ENCODE assay signal across 1 mouse cellular context in the genomic region with DNA sequence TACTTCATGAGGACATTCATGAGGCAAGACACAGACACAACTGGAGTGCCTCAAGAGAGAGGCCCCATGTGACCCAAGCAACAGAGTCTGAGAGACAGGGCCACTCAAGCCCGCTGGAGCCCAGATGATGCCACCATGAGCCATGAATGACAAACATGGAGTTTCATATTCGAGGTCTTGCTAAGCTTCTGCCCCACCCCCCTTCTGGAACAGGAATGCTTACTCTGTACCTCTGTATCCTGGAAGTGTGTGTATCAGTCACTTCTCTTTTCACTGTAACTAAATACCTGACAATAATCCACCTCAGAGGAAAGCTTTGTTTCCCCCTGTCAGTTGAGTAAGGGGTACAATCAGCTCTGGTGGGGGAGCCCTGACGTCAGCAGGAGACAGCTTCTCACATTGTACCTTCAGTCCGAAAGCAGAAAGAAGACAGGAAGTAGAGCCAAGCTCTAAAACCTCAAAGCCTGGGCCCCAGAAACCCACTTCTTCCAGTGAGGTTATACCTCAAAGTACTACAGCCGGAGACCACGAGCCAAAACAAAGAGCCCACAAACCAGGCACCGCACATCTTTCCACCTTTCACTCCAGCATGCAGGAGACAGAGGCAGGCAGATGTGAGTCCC.
TF ChIP-seq lines count a peak whose summit lies in the region.

No protein-coding gene starts in this region.

TF ChIP-seq in CH12.LX, 34 proteins besides CTCF, POLR2A, EP300 and RAD21 (continued from another document):
- no peak for TF ChIP-seq ZNF384 (IDR thresholded peaks at IDR 0.05; ENCODE audit: low read depth, low read length)
- no peak for TF ChIP-seq UBTF (IDR thresholded peaks at IDR 0.05; ENCODE audit: low read depth, low read length)
- no peak for TF ChIP-seq SMC3 (IDR thresholded peaks at IDR 0.05; ENCODE audit: low read depth, low read length)
- 0 out of 2 replicates have a peak, but pooled peaks have one; percentile 24 for TF ChIP-seq MAZ (IDR thresholded peaks at IDR 0.05; ENCODE audit: low read depth, low read length)
- peak; percentile 58; the same call in 1 of the 2 replicates for TF ChIP-seq BHLHE40 (IDR thresholded peaks at IDR 0.05; ENCODE audit: low read depth, low read length)
- TF ChIP-seq TBP (conservative IDR thresholded peaks at IDR 0.05; ENCODE audit: low read depth, low read length): no peak
- peak; percentile 31; the same call in 1 of the 2 replicates for TF ChIP-seq MEF2A (IDR thresholded peaks at IDR 0.05; ENCODE audit: borderline replicate concordance, low read depth, low read length)
- peak; percentile 80 for TF ChIP-seq SIN3A (IDR thresholded peaks at IDR 0.05; ENCODE audit: low read length)
- no peak for TF ChIP-seq PAX5 (IDR thresholded peaks at IDR 0.05; ENCODE audit: low read length)
- peak; percentile 53 for TF ChIP-seq ETS1 (conservative IDR thresholded peaks at IDR 0.05; ENCODE audit: low read depth, low read length)
- no peak for TF ChIP-seq HCFC1 (IDR thresholded peaks at IDR 0.05; ENCODE audit: low read depth, low read length)
- TF ChIP-seq POLR2AphosphoS2 (IDR thresholded peaks at IDR 0.05; ENCODE audit: low read depth, low read length): no peak
- peak; percentile 67; the same call in 1 of the 2 replicates for TF ChIP-seq RCOR1 (conservative IDR thresholded peaks at IDR 0.05; ENCODE audit: low read depth, low read length)
- peak; percentile 26; the same call in 1 of the 2 replicates for TF ChIP-seq JUND (conservative IDR thresholded peaks at IDR 0.05; ENCODE audit: low read depth, low read length)
- peak; percentile 58 for TF ChIP-seq TCF12 (IDR thresholded peaks at IDR 0.05; ENCODE audit: low read depth, low read length)
- TF ChIP-seq USF1 (IDR thresholded peaks at IDR 0.05; ENCODE audit: low read depth, low read length): peak; percentile 19; the same call in 1 of the 2 replicates
